In genomic region chr14:121696429-121697118, GRCm38 (mm10) we compare ENCODE assay signal across 10 mouse cellular contexts.
A peak's percentile ranks its signal among the peaks of the same experiment; 100 is the strongest.
DNase-seq lines count a peak whose midpoint lies in the region; ATAC-seq and TF ChIP-seq lines count a peak whose summit lies in the region.
"Had no signal": no experiment of that assay in that cellular context is flagged by ENCODE, and none has a peak within 500 bp of the region (broad histone marks: within the 10 kb centered on the region; RNA-seq: fewer than 3 reads in every experiment).

No protein-coding gene starts in this region.

- H3K27me3 ChIP-seq in forebrain, embryonic 13.5 days: 0 out of 2 replicates have a peak, but pooled peaks cover 4% of the 10 kb centered on the region
- H3K27me3 ChIP-seq in forebrain, embryonic 15.5 days: no peaks in the 10 kb centered on the region
- no peaks in the 10 kb centered on the region for H3K27me3 ChIP-seq in lung, embryonic 14.5 days (ENCODE audit: insufficient read depth, low read length)
- no peaks in the 10 kb centered on the region for H3K27me3 ChIP-seq in intestine, embryonic 16.5 days (replicated peaks; ENCODE audit: control insufficient read depth, insufficient read depth, low read length)
- no peaks in the 10 kb centered on the region for H3K27me3 ChIP-seq in splenic B cell, adult 2 months (ENCODE audit: control insufficient read depth, insufficient read depth, low read length, poor library complexity, severe bottlenecking)

- 81% methylated on average over 8 of the region's 8 CpGs for WGBS in forebrain, embryonic 13.5 days
- WGBS in forebrain, embryonic 15.5 days: 76% methylated on average over 8 of the region's 8 CpGs
- 43% methylated on average over 8 of the region's 8 CpGs for WGBS in lung, embryonic 14.5 days
- 52% methylated on average over 8 of the region's 8 CpGs for WGBS in intestine, embryonic 16.5 days

- no peak for TF ChIP-seq CTCF in lung, embryonic 14.5 days (IDR thresholded peaks at IDR 0.05; ENCODE audit: low read depth)

- peaks cover 20% of the 10 kb centered on the region for H3K4me1 ChIP-seq in forebrain, embryonic 13.5 days
- H3K4me1 ChIP-seq in forebrain, embryonic 15.5 days: peaks cover 16% of the 10 kb centered on the region
- H3K4me1 ChIP-seq in lung, embryonic 14.5 days (ENCODE audit: insufficient read depth): peaks cover 21% of the 10 kb centered on the region
- H3K4me1 ChIP-seq in intestine, embryonic 16.5 days (ENCODE audit: control insufficient read depth, insufficient read depth, low read length): peaks cover 21% of the 10 kb centered on the region

- H3K4me3 ChIP-seq in forebrain, embryonic 13.5 days: no peak overlapping the region
- no peak overlapping the region for H3K4me3 ChIP-seq in forebrain, embryonic 15.5 days
- peak overlapping the region; percentile 39 for H3K4me3 ChIP-seq in lung, embryonic 14.5 days (ENCODE audit: low read depth, low read length)
- H3K4me3 ChIP-seq in intestine, embryonic 16.5 days (ENCODE audit: low read length): peak overlapping the region; percentile 48
- H3K4me3 ChIP-seq: liver, embryonic 13.5 days had no signal

- no peaks in the 10 kb centered on the region for H3K36me3 ChIP-seq in forebrain, embryonic 13.5 days (ENCODE audit: poor library complexity, severe bottlenecking)
- no peaks in the 10 kb centered on the region for H3K36me3 ChIP-seq in forebrain, embryonic 15.5 days
- H3K36me3 ChIP-seq in lung, embryonic 14.5 days (ENCODE audit: insufficient read depth): no peaks in the 10 kb centered on the region
- no peaks in the 10 kb centered on the region for H3K36me3 ChIP-seq in intestine, embryonic 16.5 days (ENCODE audit: control insufficient read depth, insufficient read depth, low read length)
- H3K36me3 ChIP-seq in splenic B cell, adult 2 months (ENCODE audit: control insufficient read depth, insufficient read depth, low read length, poor library complexity, severe bottlenecking): no peaks in the 10 kb centered on the region
- H3K36me3 ChIP-seq: liver, embryonic 13.5 days had no signal

- H3K9me3 ChIP-seq in forebrain, embryonic 13.5 days (replicated peaks): no peaks in the 10 kb centered on the region
- H3K9me3 ChIP-seq in forebrain, embryonic 15.5 days: no peaks in the 10 kb centered on the region
- H3K9me3 ChIP-seq in lung, embryonic 14.5 days (ENCODE audit: low read depth, low read length): no peaks in the 10 kb centered on the region
- no peaks in the 10 kb centered on the region for H3K9me3 ChIP-seq in intestine, embryonic 16.5 days (ENCODE audit: control insufficient read depth, low read length)
- H3K9me3 ChIP-seq: liver, embryonic 13.5 days had no signal

- no peak overlapping the region for H3K9ac ChIP-seq in forebrain, embryonic 13.5 days
- no peak overlapping the region for H3K9ac ChIP-seq in forebrain, embryonic 15.5 days (replicated peaks)
- peak overlapping the region; percentile 35; the same call in 1 of the 2 replicates for H3K9ac ChIP-seq in lung, embryonic 14.5 days
- H3K9ac ChIP-seq in intestine, embryonic 16.5 days (ENCODE audit: low read depth, low read length): 0 out of 2 replicates have a peak overlapping the region, but pooled peaks have one; percentile 20
- H3K9ac ChIP-seq: liver, embryonic 13.5 days had no signal

- H3K27ac ChIP-seq in forebrain, embryonic 13.5 days: no peak overlapping the region
- no peak overlapping the region for H3K27ac ChIP-seq in forebrain, embryonic 15.5 days (replicated peaks)
- H3K27ac ChIP-seq in lung, embryonic 14.5 days (ENCODE audit: low read depth): no peak overlapping the region; the same call in 1 of the 2 replicates
- no peak overlapping the region for H3K27ac ChIP-seq in intestine, embryonic 16.5 days (ENCODE audit: low read length)
- H3K27ac ChIP-seq: liver, embryonic 13.5 days had no signal

- H3K4me2 ChIP-seq in forebrain, embryonic 13.5 days: peak overlapping the region; percentile 59; the same call in 1 of the 2 replicates
- no peak overlapping the region for H3K4me2 ChIP-seq in forebrain, embryonic 15.5 days (replicated peaks)
- peak overlapping the region; percentile 75 for H3K4me2 ChIP-seq in lung, embryonic 14.5 days
- peak overlapping the region; percentile 60 for H3K4me2 ChIP-seq in intestine, embryonic 16.5 days (ENCODE audit: low read depth, low read length)
- H3K4me2 ChIP-seq: liver, embryonic 13.5 days had no signal

- no peak for ATAC-seq in forebrain, embryonic 13.5 days
- ATAC-seq in forebrain, embryonic 15.5 days (replicated peaks): no peak
- no peak for ATAC-seq in lung, embryonic 14.5 days (ENCODE audit: insufficient read depth)
- ATAC-seq in intestine, embryonic 16.5 days: no peak
- no peak for ATAC-seq in cerebellum, adult (ENCODE audit: insufficient number of reproducible peaks, low FRiP score, low TSS enrichment)

- no peak for DNase-seq in lung, embryonic 14.5 days
- no peak for DNase-seq in lung, postnatal 36 days
- DNase-seq in splenic B cell, adult 2 months (ENCODE audit: low read depth, low spot score): peak; percentile 45
- no peak for DNase-seq in layer of hippocampus, adult 11-12 months (ENCODE audit: low spot score)
- DNase-seq: cerebellum, postnatal 10 days; liver, embryonic 13.5 days had no signal

Comparison
In these comparisons a context has a peak if more than half of its experiments do, and no peak if none do; other contexts are left out.
1. H3K4me3 ChIP-seq: peak in lung, embryonic 14.5 days (single experiment) and intestine, embryonic 16.5 days (single experiment); none in forebrain, embryonic 13.5 days (single experiment) and forebrain, embryonic 15.5 days (single experiment).
2. H3K9ac ChIP-seq: peak in lung, embryonic 14.5 days (single experiment) and intestine, embryonic 16.5 days (single experiment); none in forebrain, embryonic 13.5 days (single experiment) and forebrain, embryonic 15.5 days (single experiment).